ENCODE assay signal across 13 mouse cellular contexts in genomic region chr9:10663101-10663500, GRCm38 (mm10).
A peak's percentile ranks its signal among the peaks of the same experiment; 100 is the strongest.
DNase-seq lines count a peak whose midpoint lies in the region; ATAC-seq lines count a peak whose summit lies in the region.
"Had no signal": no experiment of that assay in that cellular context is flagged by ENCODE, and none has a peak within 500 bp of the region (broad histone marks: within the 10 kb centered on the region; RNA-seq: fewer than 3 reads in every experiment).

No protein-coding gene starts in this region.

- intact Hi-C loops in left cerebral cortex, postnatal 10 days (cut with DNase I) = no loop called here

- DNase-seq in cerebellum, adult 18-20 months = peak; percentile 5 to 14
- DNase-seq in cerebellum, adult 9-11 months = no peak
- DNase-seq in Muller cell, postnatal 12 days (ENCODE audit: inconsistent ontology term) = peak; percentile 27
- DNase-seq in frontal cortex, postnatal 25 days (ENCODE audit: low spot score in 2 of 2) = peak; percentile 18 to 29
- DNase-seq in left cerebral cortex, postnatal 10 days (ENCODE audit: extremely low spot score in 1 of 2, low spot score in 2 of 2) = peak; percentile 49 to 52
- DNase-seq in adrenal gland, postnatal 36 days = no peak
- DNase-seq: adrenal gland, postnatal 10 days; embryo, embryonic 11 days; gastrocnemius, adult 2 months; heart, postnatal 36 days; kidney, postnatal 25 days had no signal

- no peak for ATAC-seq in erythroblast, adult 5-6 weeks (replicated peaks; ENCODE audit: low FRiP score, poor library complexity, severe bottlenecking)
- no peak for ATAC-seq in inflammation-experienced regulatory T-cells, adult 6 months

Comparison
In these comparisons a context has a peak if more than half of its experiments do, and no peak if none do; other contexts are left out.
1. DNase-seq: peak in cerebellum, adult 18-20 months (2 of 2), Muller cell, postnatal 12 days (single experiment), frontal cortex, postnatal 25 days (2 of 2) and left cerebral cortex, postnatal 10 days (2 of 2); none in cerebellum, adult 9-11 months (single experiment) and adrenal gland, postnatal 36 days (0 of 2).